Mouse (Mus musculus) forebrain, embryonic 13.5 days (tissue): Measurements from ENCODE around the gene Fam83g. TPM values are rescaled to one million over a fixed set of nuclear protein-coding genes. Genes with fewer than 3 reads are reported as not detected.

Experiments
- ATAC-seq: fragments of 200-750 bp; cut with Nextera tagmentation; 2 replicates; pipeline ENCODE4 v1.8.0; 2017
- H3K27ac ChIP-seq: fragments of 300-500 bp; sonication (generic); 2 replicates; pipeline ENCODE4 v1.5.1; 2015; ENCODE audit warnings: inconsistent platforms, mild to moderate bottlenecking, moderate library complexity
- H3K27me3 ChIP-seq: fragments of 300-500 bp; sonication (generic); 2 replicates; pipeline ENCODE4 v1.6.1; 2015; ENCODE audit warnings: mild to moderate bottlenecking, inconsistent platforms
- H3K36me3 ChIP-seq: fragments of 300-500 bp; sonication (generic); 2 replicates; pipeline ENCODE4 v1.6.1; 2015; ENCODE audit warnings: mild to moderate bottlenecking, inconsistent platforms; ENCODE audit not compliant: poor library complexity, severe bottlenecking
- H3K4me1 ChIP-seq: fragments of 300-500 bp; sonication (generic); 2 replicates; pipeline ENCODE4 v1.6.1; 2015; ENCODE audit warnings: inconsistent platforms
- H3K4me2 ChIP-seq: fragments of 300-500 bp; sonication (generic); 2 replicates; pipeline ENCODE4 v1.6.1; 2015; ENCODE audit warnings: inconsistent platforms, mild to moderate bottlenecking, moderate library complexity
- H3K4me3 ChIP-seq: fragments of 300-500 bp; sonication (generic); 2 replicates; pipeline ENCODE4 v1.5.1; 2015; ENCODE audit warnings: mild to moderate bottlenecking, inconsistent platforms
- H3K9ac ChIP-seq: fragments of 300-500 bp; sonication (generic); 2 replicates; pipeline ENCODE4 v1.6.1; 2015; ENCODE audit warnings: mild to moderate bottlenecking, inconsistent platforms
- H3K9me3 ChIP-seq: fragments of 300-500 bp; sonication (generic); replicated peaks from 2 replicates; pipeline ENCODE4 v1.6.1; 2016; ENCODE audit warnings: inconsistent platforms
- WGBS: fragments of 180-500 bp; shearing (Covaris S2); methylation state at CpG from one replicate; pipeline ENCODE4 v1.1.7; 2015; 5-methylcytosine and 5-hydroxymethylcytosine counted together
- polyA plus RNA-seq: library from polyadenylated mRNA; unstranded; fragments of >200 nt; fragmentation: Nextera tagmentation; extraction: Ambion mirVana; gene quantifications from 2 replicates; pipeline ENCODE4 v1.2.1, GENCODE M21; 2015

Fam83g gene
- polyA plus RNA-seq, 1 experiment from 2014 or later, result 0.32 TPM

GRCm38 (mm10) chr11:61744460-61744859 is 60.6 kb downstream of the Fam83g start:
- Histone ChIP-seq H3K9ac (no peak overlapping the region), H3K27me3 (no peaks in the 10 kb centered on the region), H3K9me3 (no peaks in the 10 kb centered on the region), H3K4me1 (no peaks in the 10 kb centered on the region), H3K27ac (no peak overlapping the region), H3K4me3 (no peak overlapping the region), H3K36me3 (peaks cover 87% of the 10 kb centered on the region), H3K4me2 (no peak overlapping the region)
- no peak for ATAC-seq
- 71% methylated on average over 3 of the region's 3 CpGs for WGBS

- ATAC-seq, result no peak
- H3K36me3 ChIP-seq, result peaks cover 87% of the 10 kb centered on the region
- H3K27me3 ChIP-seq, result no peaks in the 10 kb centered on the region
- H3K9ac ChIP-seq, result no peak overlapping the region
- 94% methylated on average over 9 of the region's 9 CpGs for WGBS
- H3K4me1 ChIP-seq, result no peaks in the 10 kb centered on the region
- H3K4me3 ChIP-seq, result no peak overlapping the region
- H3K27ac ChIP-seq, result no peak overlapping the region
- H3K9me3 ChIP-seq, result no peaks in the 10 kb centered on the region
- H3K4me2 ChIP-seq, result no peak overlapping the region
Observed at GRCm38 (mm10) chr11:61745781-61746180, 61.9 kb downstream of the Fam83g start.

- Histone ChIP-seq H3K4me2 (no peak overlapping the region), H3K4me1 (no peaks in the 10 kb centered on the region), H3K9ac (no peak overlapping the region), H3K27me3 (no peaks in the 10 kb centered on the region), H3K36me3 (peaks cover 87% of the 10 kb centered on the region), H3K9me3 (no peaks in the 10 kb centered on the region), H3K4me3 (no peak overlapping the region), H3K27ac (no peak overlapping the region)
- ATAC-seq, result no peak
- 76% methylated on average over 3 of the region's 3 CpGs for WGBS
Observed at GRCm38 (mm10) chr11:61747161-61747560, 63.3 kb downstream of the Fam83g start.

GRCm38 (mm10) chr11:61751612-61752011 is 67.7 kb downstream of the Fam83g start:
- H3K4me3 ChIP-seq, result no peak overlapping the region
- no peak overlapping the region for H3K27ac ChIP-seq
- H3K4me1 ChIP-seq, result no peaks in the 10 kb centered on the region
- no peaks in the 10 kb centered on the region for H3K27me3 ChIP-seq
- H3K36me3 ChIP-seq, result peaks cover 81% of the 10 kb centered on the region
- no peak for ATAC-seq
- no peaks in the 10 kb centered on the region for H3K9me3 ChIP-seq
- no peak overlapping the region for H3K4me2 ChIP-seq
- WGBS, result 77% methylated on average over 5 of the region's 5 CpGs
- no peak overlapping the region for H3K9ac ChIP-seq

GRCm38 (mm10) chr11:61757151-61757550 is 73.3 kb downstream of the Fam83g start:
- no peak overlapping the region for H3K27ac ChIP-seq
- ATAC-seq, result no peak
- no peaks in the 10 kb centered on the region for H3K27me3 ChIP-seq

More at GRCm38 (mm10) chr11:61757151-61757550, 73.3 kb downstream of the Fam83g start:
- peaks cover 15% of the 10 kb centered on the region for H3K4me1 ChIP-seq
- no peak overlapping the region for H3K9ac ChIP-seq
- no peak overlapping the region for H3K4me2 ChIP-seq
- no peaks in the 10 kb centered on the region for H3K9me3 ChIP-seq
- peaks cover 40% of the 10 kb centered on the region for H3K36me3 ChIP-seq
- WGBS, result 96% methylated on average over 2 of the region's 2 CpGs
- H3K4me3 ChIP-seq, result no peak overlapping the region

Other genes starting within 250 kb of the Fam83g start
- 10.1 and 12.2 TPM in 2 replicates for gene Rnf112, start 230.0 kb upstream of the Fam83g start, polyA plus RNA-seq
- gene Mfap4, start 198.7 kb upstream of the Fam83g start, polyA plus RNA-seq, result 56.9 and 57.1 TPM in 2 replicates
- 91.2 and 96.8 TPM in 2 replicates for gene Mapk7, start 189.7 kb upstream of the Fam83g start, polyA plus RNA-seq
- gene B9d1, start 178.9 kb upstream of the Fam83g start, polyA plus RNA-seq, result 43.4 and 48.2 TPM in 2 replicates
- 41.8 and 45.3 TPM in 2 replicates for gene Epn2, start 104.4 kb upstream of the Fam83g start, polyA plus RNA-seq
- gene Grap, start 30.8 kb upstream of the Fam83g start, polyA plus RNA-seq, result 6.9 and 8.2 TPM in 2 replicates
- gene Slc5a10, start 36.7 kb downstream of the Fam83g start, polyA plus RNA-seq, result not detected in 2 replicates
- gene Prpsap2, start 78.0 kb downstream of the Fam83g start, polyA plus RNA-seq, result 66.0 and 69.6 TPM in 2 replicates
- 24.2 and 26.4 TPM in 2 replicates for gene Ulk2, start 171.0 kb downstream of the Fam83g start, polyA plus RNA-seq
- 13.8 and 14.2 TPM in 2 replicates for gene Akap10, start 246.2 kb downstream of the Fam83g start, polyA plus RNA-seq